Mouse (Mus musculus) limb, embryonic 10.5 days (tissue): ENCODE measurements around the gene Med25. TPM values are rescaled to one million over a fixed set of nuclear protein-coding genes. Genes with fewer than 3 reads are reported as not detected.
"Not testable (repeated sequence)": the region's sequence is repeated elsewhere in the genome, so short reads cannot be mapped to it uniquely, and the experiment has no call there.

Experiments used
- DNase-seq: peaks from one replicate; pipeline ENCODE4 v3.0.0-alpha.2; 2017; ENCODE audit warnings: low spot score
- H3K27ac ChIP-seq: fragments of 300-500 bp; sonication (generic); 2 replicates; pipeline ENCODE4 v1.5.1; 2016; ENCODE audit warnings: mild to moderate bottlenecking
- H3K27me3 ChIP-seq: fragments of 300-500 bp; sonication (generic); 2 replicates; pipeline ENCODE4 v1.6.1; 2016; ENCODE audit warnings: low read depth, mild to moderate bottlenecking; ENCODE audit not compliant: poor library complexity, severe bottlenecking
- H3K36me3 ChIP-seq: fragments of 300-500 bp; sonication (generic); 2 replicates; pipeline ENCODE4 v1.6.1; 2016; ENCODE audit warnings: mild to moderate bottlenecking, moderate library complexity
- H3K4me1 ChIP-seq: fragments of 300-500 bp; sonication (generic); 2 replicates; pipeline ENCODE4 v1.6.1; 2016
- H3K4me3 ChIP-seq: fragments of 300-500 bp; sonication (generic); 2 replicates; pipeline ENCODE4 v1.5.1; 2016; ENCODE audit warnings: mild to moderate bottlenecking, moderate library complexity
- H3K9me3 ChIP-seq: fragments of 300-500 bp; sonication (generic); replicated peaks from 2 replicates; pipeline ENCODE4 v1.6.1; 2016; ENCODE audit warnings: mild to moderate bottlenecking
- WGBS: fragments of 180-500 bp; shearing (Covaris S2); methylation state at CpG from one replicate; pipeline ENCODE4 v1.1.7; 2016; 5-methylcytosine and 5-hydroxymethylcytosine counted together
- polyA plus RNA-seq: library from polyadenylated mRNA; unstranded; fragments of >200 nt; fragmentation: Nextera tagmentation; extraction: Ambion mirVana; gene quantifications from 2 replicates; pipeline ENCODE4 v1.2.1, GENCODE M21; 2016

The Med25 gene
- polyA plus RNA-seq, 1 experiment from 2014 or later, result 145 TPM

GRCm38 (mm10) chr7:44888256-44889105 is 4.0 kb downstream of the Med25 start:
- Histone ChIP-seq H3K4me1 (peaks cover 20% of the 10 kb centered on the region), H3K27ac (no peak overlapping the region), H3K9me3 (no peaks in the 10 kb centered on the region), H3K27me3 (no peaks in the 10 kb centered on the region), H3K4me3 (peak overlapping the region; percentile 13; the same call in 1 of the 2 replicates), H3K36me3 (peaks cover 75% of the 10 kb centered on the region)
- WGBS, result 93% methylated on average over 13 of the region's 13 CpGs
- no peak for DNase-seq

GRCm38 (mm10) chr7:44886964-44887363 is 5.5 kb downstream of the Med25 start:
- 94% methylated on average over 7 of the region's 7 CpGs for WGBS
- H3K36me3 ChIP-seq, result peaks cover 90% of the 10 kb centered on the region
- H3K4me1 ChIP-seq, result peaks cover 15% of the 10 kb centered on the region
- H3K27me3 ChIP-seq, result no peaks in the 10 kb centered on the region
- DNase-seq, result no peak
- no peak overlapping the region for H3K4me3 ChIP-seq
- H3K27ac ChIP-seq, result no peak overlapping the region
- H3K9me3 ChIP-seq, result no peaks in the 10 kb centered on the region

GRCm38 (mm10) chr7:44884637-44885036 is 7.9 kb downstream of the Med25 start:
- peaks cover 100% of the 10 kb centered on the region for H3K36me3 ChIP-seq
- WGBS, result 95% methylated on average over 5 of the region's 5 CpGs

GRCm38 (mm10) chr7:44883036-44883435 is 9.5 kb downstream of the Med25 start:
- Histone ChIP-seq H3K27ac (no peak overlapping the region), H3K4me3 (no peak overlapping the region), H3K4me1 (no peaks in the 10 kb centered on the region), H3K27me3 (no peaks in the 10 kb centered on the region), H3K36me3 (peaks cover 100% of the 10 kb centered on the region), H3K9me3 (no peaks in the 10 kb centered on the region)
- DNase-seq, result no peak
- WGBS, result 94% methylated on average over 3 of the region's 3 CpGs

More at GRCm38 (mm10) chr7:44884637-44885036, 7.9 kb downstream of the Med25 start:
- H3K9me3 ChIP-seq, result no peaks in the 10 kb centered on the region
- no peaks in the 10 kb centered on the region for H3K4me1 ChIP-seq
- H3K27me3 ChIP-seq, result no peaks in the 10 kb centered on the region
- no peak overlapping the region for H3K4me3 ChIP-seq
- no peak overlapping the region for H3K27ac ChIP-seq
- no peak for DNase-seq

- no peak overlapping the region for H3K27ac ChIP-seq
- H3K4me3 ChIP-seq, result no peak overlapping the region
- no peaks in the 10 kb centered on the region for H3K9me3 ChIP-seq
- peaks cover 75% of the 10 kb centered on the region for H3K36me3 ChIP-seq
- no peak for DNase-seq
- H3K4me1 ChIP-seq, result no peaks in the 10 kb centered on the region
- H3K27me3 ChIP-seq, result no peaks in the 10 kb centered on the region
- WGBS, result 92% methylated on average over 14 of the region's 14 CpGs
These were observed 14.7 kb downstream of the Med25 start for GRCm38 (mm10) chr7:44877833-44878232.

GRCm38 (mm10) chr7:44871774-44872173 is 20.7 kb downstream of the Med25 start:
- not testable (repeated sequence) for H3K4me3 ChIP-seq, H3K27ac ChIP-seq, DNase-seq, H3K27me3 ChIP-seq, H3K9me3 ChIP-seq
- Histone ChIP-seq H3K4me1 (peaks cover 31% of the 10 kb centered on the region), H3K36me3 (peaks cover 28% of the 10 kb centered on the region)
- 87% methylated on average over 2 of the region's 2 CpGs for WGBS

GRCm38 (mm10) chr7:44871181-44871580 is 21.3 kb downstream of the Med25 start:
- DNase-seq, result no peak

GRCm38 (mm10) chr7:44870614-44871013 is 21.9 kb downstream of the Med25 start:
- no peaks in the 10 kb centered on the region for H3K9me3 ChIP-seq
- peak overlapping the region; percentile 100 for H3K27ac ChIP-seq
- H3K27me3 ChIP-seq, result no peaks in the 10 kb centered on the region
- peaks cover 40% of the 10 kb centered on the region for H3K4me1 ChIP-seq
- 65% methylated on average over 6 of the region's 6 CpGs for WGBS
- peaks cover 28% of the 10 kb centered on the region for H3K36me3 ChIP-seq
- peak overlapping the region; percentile 98 for H3K4me3 ChIP-seq
- DNase-seq, result no peak

More at GRCm38 (mm10) chr7:44871181-44871580, 21.3 kb downstream of the Med25 start:
- H3K4me1 ChIP-seq, result peaks cover 37% of the 10 kb centered on the region
- H3K27ac ChIP-seq, result no peak overlapping the region
- peaks cover 28% of the 10 kb centered on the region for H3K36me3 ChIP-seq
- H3K27me3 ChIP-seq, result no peaks in the 10 kb centered on the region
- H3K9me3 ChIP-seq, result no peaks in the 10 kb centered on the region
- 81% methylated on average over 1 of the region's 1 CpGs for WGBS
- H3K4me3 ChIP-seq, result no peak overlapping the region

- WGBS, result 6% methylated on average over 29 of the region's 29 CpGs
- peak; percentile 96 for DNase-seq
- H3K4me3 ChIP-seq, result peak within 1 kb of the TSS; percentile 98
- H3K4me1 ChIP-seq, result peaks cover 40% of the 10 kb centered on the region
- no peaks in the 10 kb centered on the region for H3K27me3 ChIP-seq
- H3K27ac ChIP-seq, result peak within 1 kb of the TSS; percentile 100
- no peaks in the 10 kb centered on the region for H3K9me3 ChIP-seq
- H3K36me3 ChIP-seq, result peaks cover 32% of the 10 kb centered on the region
These were observed 22.6 kb downstream of the Med25 start, which contains the start of gene Ptov1 for GRCm38 (mm10) chr7:44869697-44870528. Gene Ptov1 (minus strand): TSS chr7:44869788.

- H3K27me3 ChIP-seq, result no peaks in the 10 kb centered on the region
- DNase-seq, result peak; percentile 85
- under 1% methylated on average over 107 of the region's 108 CpGs for WGBS
These were observed 23.4 kb downstream of the Med25 start for GRCm38 (mm10) chr7:44868919-44869696.

GRCm38 (mm10) chr7:44868465-44868864 is 24.0 kb downstream of the Med25 start:
- peak overlapping the region; percentile 100 for H3K27ac ChIP-seq
- peaks cover 40% of the 10 kb centered on the region for H3K4me1 ChIP-seq
- peaks cover 47% of the 10 kb centered on the region for H3K36me3 ChIP-seq
- DNase-seq, result no peak
- WGBS, result 8% methylated on average over 16 of the region's 16 CpGs
- peak overlapping the region; percentile 98 for H3K4me3 ChIP-seq
- H3K27me3 ChIP-seq, result no peaks in the 10 kb centered on the region
- no peaks in the 10 kb centered on the region for H3K9me3 ChIP-seq

More at GRCm38 (mm10) chr7:44868919-44869696, 23.4 kb downstream of the Med25 start:
- Histone ChIP-seq H3K4me1 (peaks cover 40% of the 10 kb centered on the region), H3K9me3 (no peaks in the 10 kb centered on the region), H3K36me3 (peaks cover 40% of the 10 kb centered on the region), H3K27ac (peak overlapping the region; percentile 100), H3K4me3 (peak overlapping the region; percentile 98)

GRCm38 (mm10) chr7:44867802-44868201 is 24.7 kb downstream of the Med25 start:
- H3K27me3 ChIP-seq, result no peaks in the 10 kb centered on the region
- no peaks in the 10 kb centered on the region for H3K9me3 ChIP-seq
- H3K4me3 ChIP-seq, result peak overlapping the region; percentile 98
- WGBS, result 69% methylated on average over 9 of the region's 9 CpGs
- no peak for DNase-seq
- H3K36me3 ChIP-seq, result peaks cover 53% of the 10 kb centered on the region
- H3K4me1 ChIP-seq, result peaks cover 42% of the 10 kb centered on the region
- peak overlapping the region; percentile 7 for H3K27ac ChIP-seq
